Mouse (Mus musculus): ENCODE data around the gene Ccnl2. TPM values are rescaled to one million over a fixed set of nuclear protein-coding genes. Genes with fewer than 3 reads are reported as not detected.
A peak's percentile ranks its signal among the peaks of the same experiment; 100 is the strongest.

Ccnl2 gene
- polyA plus RNA-seq, 1 experiment: 62.5 TPM

GRCm38 (mm10) chr4:155869317-155870033 lies 57.2 kb downstream of the Ccnl2 start, which contains the start of the genes Cptp and Ints11:
Gene Cptp, minus strand, starts transcription at chr4:155869440.
Gene Ints11, plus strand, starts transcription at chr4:155869546.
- TF ChIP-seq CTCF (IDR thresholded peaks at IDR 0.05; ENCODE audit: insufficient read depth, low read length): peak; percentile 25; the same call in 1 of the 2 replicates
- peak; percentile 47; the same call in 1 of the 2 replicates for TF ChIP-seq POLR2A (IDR thresholded peaks at IDR 0.05; ENCODE audit: borderline replicate concordance, extremely low read depth, low read depth, low read length)
- WGBS: under 1% methylated on average over 63 of the region's 63 CpGs
- peak; percentile 94 for DNase-seq
- Histone ChIP-seq H3K4me3 (replicated peaks; ENCODE audit: extremely low read depth, low read depth, low read length) (peak within 1 kb of the TSS; percentile 89), H3K4me1 (ENCODE audit: control insufficient read depth, insufficient read depth, low read length) (peaks cover 3% of the 10 kb centered on the region; the same call in 1 of the 2 replicates)

GRCm38 (mm10) chr4:155871404-155871803 lies 59.1 kb downstream of the Ccnl2 start:
- DNase-seq: no peak
- Histone ChIP-seq H3K4me1 (ENCODE audit: control insufficient read depth, insufficient read depth, low read length) (peaks cover 3% of the 10 kb centered on the region; the same call in 1 of the 2 replicates), H3K4me3 (replicated peaks; ENCODE audit: extremely low read depth, low read depth, low read length) (no peak overlapping the region)
- TF ChIP-seq CTCF (IDR thresholded peaks at IDR 0.05; ENCODE audit: insufficient read depth, low read length) (no peak), POLR2A (IDR thresholded peaks at IDR 0.05; ENCODE audit: borderline replicate concordance, extremely low read depth, low read depth, low read length) (no peak)
- 82% methylated on average over 7 of the region's 7 CpGs for WGBS

Other genes with a start within 250 kb of the Ccnl2 start
- gene Slc35e2, start 211.1 kb upstream of the Ccnl2 start, polyA plus RNA-seq (2012; rRNA removed): 5.2 and 6.6 TPM in 2 replicates
- 21.3 and 29.1 TPM in 2 replicates for gene Cdk11b, start 187.6 kb upstream of the Ccnl2 start, polyA plus RNA-seq (2012; rRNA removed)
- not detected in 2 replicates for gene Gm10563, start 167.1 kb upstream of the Ccnl2 start, polyA plus RNA-seq (2012; rRNA removed)
- 30.8 and 42.7 TPM in 2 replicates for gene Mmp23, start 159.1 kb upstream of the Ccnl2 start, polyA plus RNA-seq (2012; rRNA removed)
- 90.1 and 92.0 TPM in 2 replicates for gene Mib2, start 143.3 kb upstream of the Ccnl2 start, polyA plus RNA-seq (2012; rRNA removed)
- 10.6 and 11.8 TPM in 2 replicates for gene Fndc10, start 118.1 kb upstream of the Ccnl2 start, polyA plus RNA-seq (2012; rRNA removed)
- gene Ssu72, start 107.7 kb upstream of the Ccnl2 start, polyA plus RNA-seq (2012; rRNA removed): 103 and 128 TPM in 2 replicates
- 1.6 and 1.8 TPM in 2 replicates for gene Tmem240, start 77.7 kb upstream of the Ccnl2 start, polyA plus RNA-seq (2012; rRNA removed)
- 44.5 and 48.4 TPM in 2 replicates for gene Atad3a, start 51.4 kb upstream of the Ccnl2 start, polyA plus RNA-seq (2012; rRNA removed)
- gene Vwa1, start 37.8 kb upstream of the Ccnl2 start, polyA plus RNA-seq (2012; rRNA removed): 9.2 and 11.8 TPM in 2 replicates
- gene Tmem88b, start 26.6 kb upstream of the Ccnl2 start, polyA plus RNA-seq (2012; rRNA removed): 0.38 and 0.52 TPM in 2 replicates
- gene Ankrd65, start 22.1 kb upstream of the Ccnl2 start, polyA plus RNA-seq (2012; rRNA removed): 15.7 and 17.3 TPM in 2 replicates
- gene Mrpl20, start 9.6 kb upstream of the Ccnl2 start, polyA plus RNA-seq (2012; rRNA removed): 36.9 and 40.0 TPM in 2 replicates
- 120 and 151 TPM in 2 replicates for gene Aurkaip1, start 18.8 kb downstream of the Ccnl2 start, polyA plus RNA-seq (2012; rRNA removed)
- gene Mxra8, start 27.2 kb downstream of the Ccnl2 start, polyA plus RNA-seq (2012; rRNA removed): 994 and 1,263 TPM in 2 replicates
- 128 and 159 TPM in 2 replicates for gene Dvl1, start 34.9 kb downstream of the Ccnl2 start, polyA plus RNA-seq (2012; rRNA removed)
- gene Tas1r3, start 50.9 kb downstream of the Ccnl2 start, polyA plus RNA-seq (2012; rRNA removed): 1.6 TPM in 2 replicates
- 30.3 and 33.3 TPM in 2 replicates for gene Cptp, start 57.0 kb downstream of the Ccnl2 start, polyA plus RNA-seq (2012; rRNA removed)
- 26.7 and 27.3 TPM in 2 replicates for gene Ints11, start 57.1 kb downstream of the Ccnl2 start, polyA plus RNA-seq (2012; rRNA removed)
- gene Pusl1, start 79.3 kb downstream of the Ccnl2 start, polyA plus RNA-seq (2012; rRNA removed): 82.2 and 88.0 TPM in 2 replicates
- 48.3 and 50.7 TPM in 2 replicates for gene Acap3, start 79.3 kb downstream of the Ccnl2 start, polyA plus RNA-seq (2012; rRNA removed)
- 62.0 and 65.4 TPM in 2 replicates for gene Ube2j2, start 131.3 kb downstream of the Ccnl2 start, polyA plus RNA-seq (2012; rRNA removed)
- 22.1 and 23.1 TPM in 2 replicates for gene C1qtnf12, start 149.8 kb downstream of the Ccnl2 start, polyA plus RNA-seq (2012; rRNA removed)
- gene B3galt6, start 180.2 kb downstream of the Ccnl2 start, polyA plus RNA-seq (2012; rRNA removed): 6.1 and 7.4 TPM in 2 replicates
- 54.3 and 63.6 TPM in 2 replicates for gene Sdf4, start 180.4 kb downstream of the Ccnl2 start, polyA plus RNA-seq (2012; rRNA removed)
- 5.4 and 7.3 TPM in 2 replicates for gene Tnfrsf4, start 201.4 kb downstream of the Ccnl2 start, polyA plus RNA-seq (2012; rRNA removed)
- 4.3 and 5.2 TPM in 2 replicates for gene Tnfrsf18, start 213.7 kb downstream of the Ccnl2 start, polyA plus RNA-seq (2012; rRNA removed)
- gene Ttll10, start 246.9 kb downstream of the Ccnl2 start, polyA plus RNA-seq (2012; rRNA removed): 5.8 and 7.2 TPM in 2 replicates

Measured in lung, adult 2 months (tissue).